Mouse (Mus musculus) forelimb bud, embryonic 11.5 days (tissue): ENCODE results near the gene Gm42715.
"Not testable (repeated sequence)": the region's sequence is repeated elsewhere in the genome, so short reads cannot be mapped to it uniquely, and the experiment has no call there.

ENCODE experiments used
- DNase-seq: peaks from one replicate; pipeline ENCODE4 v3.0.0-alpha.2; 2012; ENCODE audit warnings: low read depth, low spot score

Gene Gm42715

GRCm38 (mm10) chr7:127497382-127497781 lies 22.0 kb upstream of the Gm42715 start:
- no peak for DNase-seq

GRCm38 (mm10) chr7:127498407-127498806 lies 21.0 kb upstream of the Gm42715 start:
- peak; percentile 27 for DNase-seq

DNA sequence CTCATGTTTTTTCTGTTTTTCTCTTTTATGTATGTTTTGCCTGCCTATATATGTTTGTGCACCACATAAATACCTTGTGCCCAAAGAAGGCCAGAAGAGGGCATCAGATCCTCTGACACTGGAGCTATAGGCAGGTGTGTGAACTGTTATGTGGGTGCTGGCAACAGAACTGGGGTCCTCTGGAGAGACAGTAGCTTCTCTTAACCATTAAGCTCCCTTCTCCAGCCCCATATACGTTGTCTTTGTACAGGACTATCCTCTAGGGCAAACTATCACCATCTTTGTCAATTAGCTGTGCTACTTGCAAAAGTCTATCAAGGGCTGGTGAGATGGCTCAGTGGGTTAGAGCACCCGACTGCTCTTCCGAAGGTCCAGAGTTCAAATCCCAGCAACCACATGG lies 11.1 kb upstream of the Gm42715 start:
- no peak for DNase-seq

- not testable (repeated sequence) for DNase-seq
These were observed 9.6 kb upstream of the Gm42715 start for GRCm38 (mm10) chr7:127509830-127510229.

DNA sequence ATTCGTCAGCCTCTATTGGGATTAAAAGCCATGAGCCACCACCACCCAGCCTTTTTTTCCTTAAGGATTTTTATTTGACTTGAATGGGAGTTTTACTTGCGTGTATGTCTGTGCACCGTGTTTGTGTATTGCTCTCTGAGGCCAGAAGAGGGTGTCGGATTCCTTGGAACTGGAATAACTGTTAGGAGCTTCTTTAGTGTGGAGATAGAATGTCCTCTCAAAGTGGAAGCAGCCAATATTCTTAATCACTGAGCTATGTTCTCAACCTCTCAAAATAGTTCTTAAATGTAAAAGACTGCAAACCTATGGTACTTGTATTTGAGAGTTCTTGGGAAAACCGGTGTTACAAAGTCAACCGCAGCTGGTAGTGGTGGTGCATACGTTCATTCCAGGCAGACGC lies 8.1 kb upstream of the Gm42715 start:
- DNase-seq = peak; percentile 6

GRCm38 (mm10) chr7:127511808-127512230 lies 7.6 kb upstream of the Gm42715 start, which contains the start of gene Srcap:
Gene Srcap, plus strand, starts transcription at chr7:127511983.
- peak; percentile 97 for DNase-seq

DNA sequence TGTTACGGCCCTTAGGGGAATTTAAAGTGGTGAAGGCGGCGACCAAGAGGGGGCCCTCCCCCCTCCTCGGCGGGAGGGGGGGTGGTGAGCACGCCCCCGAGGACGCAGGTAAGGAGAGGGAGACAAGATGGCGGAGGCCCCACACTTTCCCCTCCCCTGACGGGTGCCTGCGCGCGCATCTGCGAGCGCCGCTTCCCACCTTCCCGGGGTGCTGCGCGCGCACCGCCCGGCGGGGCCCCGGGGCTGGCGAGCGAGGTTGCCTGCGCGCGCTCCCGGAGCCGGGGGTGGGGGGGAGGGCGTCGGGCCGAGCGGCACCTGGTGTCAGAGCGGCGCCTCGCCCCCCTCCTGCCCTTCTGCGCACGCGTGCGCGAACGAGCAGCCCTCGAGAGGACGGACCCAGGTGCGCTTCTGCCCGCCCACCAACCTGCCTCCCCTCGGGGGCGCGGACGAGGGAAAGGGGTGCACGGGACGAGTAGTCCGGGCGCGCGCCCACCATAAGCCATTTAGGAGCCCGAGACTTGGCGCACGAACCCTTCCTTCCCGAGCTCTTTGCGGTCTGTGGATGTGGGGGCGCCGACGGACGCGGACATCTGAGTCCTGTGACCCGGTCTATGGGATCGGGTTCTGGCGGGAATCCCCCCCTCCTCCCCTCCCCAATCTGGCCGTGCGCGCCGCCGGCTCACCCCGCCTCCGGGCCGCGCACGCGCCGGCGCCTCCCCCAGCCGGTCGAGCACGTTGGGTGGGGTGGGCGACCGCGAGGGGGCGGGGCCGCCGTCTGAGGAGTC lies 7.0 kb upstream of the Gm42715 start:
- DNase-seq = peak; percentile 94

GRCm38 (mm10) chr7:127513016-127513390 lies 6.4 kb upstream of the Gm42715 start:
- DNase-seq = no peak

DNA sequence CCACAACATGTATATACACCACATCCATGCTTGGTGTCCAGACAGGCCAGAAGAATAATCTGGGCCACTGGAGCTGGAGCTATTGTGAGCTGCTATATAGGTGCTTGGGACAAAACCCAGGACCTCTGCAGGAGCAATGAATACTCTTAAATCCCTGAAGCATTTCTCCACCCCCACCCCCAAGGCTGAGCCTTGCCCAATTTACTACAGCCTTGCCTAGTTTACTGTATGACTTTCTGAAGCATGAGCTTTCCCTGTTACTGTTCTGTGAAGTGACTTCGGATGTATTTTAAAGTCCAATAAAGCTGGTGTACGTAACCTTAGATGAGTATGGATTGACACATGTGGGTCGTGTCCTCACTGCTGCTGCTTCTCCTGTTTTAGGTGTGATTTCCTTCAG lies 5.6 kb upstream of the Gm42715 start:
- no peak for DNase-seq

DNA sequence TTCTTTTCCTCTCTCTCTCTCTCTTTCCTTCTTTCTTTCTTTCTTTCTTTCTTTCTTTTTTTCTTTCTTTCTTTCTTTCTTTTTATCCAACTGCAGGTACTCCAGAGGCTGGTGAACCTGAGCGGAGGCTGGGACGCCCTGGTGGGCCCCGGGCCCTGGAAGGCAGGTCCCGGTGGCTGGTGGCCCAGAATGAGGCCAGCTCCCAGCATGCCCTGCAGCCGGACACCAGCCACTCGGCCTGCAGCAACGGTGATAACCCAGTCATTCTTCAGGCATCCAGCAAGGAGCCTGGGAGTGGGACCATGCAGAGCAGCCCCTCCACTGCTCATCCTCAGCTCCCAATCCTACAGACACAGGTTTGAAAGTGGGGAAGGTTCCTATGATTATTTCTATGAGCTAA lies 3.5 kb upstream of the Gm42715 start:
- no peak for DNase-seq

- no peak for DNase-seq
These were observed 3.0 kb upstream of the Gm42715 start for GRCm38 (mm10) chr7:127516344-127516743.

- DNase-seq = no peak
These were observed 22.3 kb downstream of the Gm42715 start for GRCm38 (mm10) chr7:127541671-127542070.

GRCm38 (mm10) chr7:127549116-127549835 lies 29.9 kb downstream of the Gm42715 start:
- no peak for DNase-seq

DNA sequence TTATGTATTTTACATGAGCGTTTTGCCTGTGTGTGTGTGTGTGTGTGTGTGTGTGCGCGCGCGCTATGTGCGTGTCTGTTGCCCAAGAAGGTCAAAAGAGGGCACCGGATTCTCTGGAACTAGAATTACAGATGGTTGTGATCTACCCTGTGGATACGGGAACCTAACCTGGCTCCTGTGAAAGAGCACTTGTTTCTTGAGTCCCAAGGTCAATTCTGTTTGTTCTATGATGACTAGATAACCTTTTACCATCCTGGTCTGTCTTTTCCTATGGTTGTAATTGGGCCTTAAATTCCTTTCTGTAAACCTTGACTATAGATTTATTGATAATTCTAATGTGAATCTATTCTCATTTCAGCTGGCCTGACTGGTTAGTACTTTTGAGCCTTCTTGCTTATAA lies 32.2 kb downstream of the Gm42715 start:
- no peak for DNase-seq

DNA sequence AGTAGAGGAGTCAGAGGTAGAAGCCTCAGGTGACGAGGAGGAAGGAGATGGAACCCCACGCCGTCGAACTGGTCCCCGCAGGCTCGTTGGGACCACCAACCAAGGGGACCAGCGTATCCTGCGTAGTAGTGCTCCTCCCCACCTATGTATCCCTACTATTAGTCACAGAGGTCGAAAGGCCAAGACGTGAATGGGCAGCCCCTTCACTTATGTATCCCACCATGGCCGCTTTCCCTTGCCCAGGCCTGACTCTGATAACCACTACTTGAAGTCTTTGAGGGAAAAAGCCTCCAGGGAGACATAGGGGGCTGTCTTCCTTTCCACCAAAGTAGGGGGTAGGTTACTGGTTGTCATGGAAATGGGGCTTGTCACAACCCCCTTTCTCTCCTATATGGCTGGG lies 41.2 kb downstream of the Gm42715 start:
- DNase-seq = no peak

GRCm38 (mm10) chr7:127561340-127561858 lies 42.0 kb downstream of the Gm42715 start, which contains the start of gene Tmem265:
Gene Tmem265, plus strand, starts transcription at chr7:127561390.
- DNase-seq = no peak

GRCm38 (mm10) chr7:127564381-127565150 lies 45.2 kb downstream of the Gm42715 start:
- DNase-seq = no peak

DNA sequence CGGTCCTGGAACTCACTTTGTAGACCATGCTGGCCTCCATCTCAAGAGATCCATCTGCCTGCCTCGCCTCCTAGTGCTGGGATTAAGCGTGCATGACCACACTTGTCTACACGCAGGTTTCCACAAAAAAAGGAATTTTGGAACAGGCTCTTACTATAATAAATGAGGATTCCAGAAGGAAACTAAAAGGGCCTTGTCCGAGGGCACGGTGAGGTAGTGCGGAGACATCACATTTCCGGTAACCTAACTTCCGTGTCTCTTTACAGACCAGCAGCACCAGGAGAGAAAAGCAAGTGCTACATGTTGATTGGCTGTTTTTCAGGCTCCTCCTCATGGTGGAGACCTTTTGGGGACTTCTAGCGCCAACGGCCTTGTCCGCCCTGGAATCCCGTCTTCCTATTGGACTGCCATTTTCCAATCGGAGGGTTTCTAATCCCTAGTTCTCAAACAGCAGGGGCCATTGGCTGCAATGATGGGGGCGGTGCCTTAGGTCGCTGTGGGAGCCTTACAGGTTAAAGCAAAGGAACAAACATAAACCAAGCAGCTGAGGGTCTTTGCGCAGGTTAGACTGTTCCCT lies 53.6 kb downstream of the Gm42715 start, which contains the start of gene Phkg2:
Gene Phkg2, plus strand, starts transcription at position 446 of the 577 bp plus-strand sequence.
- DNase-seq = peak; percentile 98

DNA sequence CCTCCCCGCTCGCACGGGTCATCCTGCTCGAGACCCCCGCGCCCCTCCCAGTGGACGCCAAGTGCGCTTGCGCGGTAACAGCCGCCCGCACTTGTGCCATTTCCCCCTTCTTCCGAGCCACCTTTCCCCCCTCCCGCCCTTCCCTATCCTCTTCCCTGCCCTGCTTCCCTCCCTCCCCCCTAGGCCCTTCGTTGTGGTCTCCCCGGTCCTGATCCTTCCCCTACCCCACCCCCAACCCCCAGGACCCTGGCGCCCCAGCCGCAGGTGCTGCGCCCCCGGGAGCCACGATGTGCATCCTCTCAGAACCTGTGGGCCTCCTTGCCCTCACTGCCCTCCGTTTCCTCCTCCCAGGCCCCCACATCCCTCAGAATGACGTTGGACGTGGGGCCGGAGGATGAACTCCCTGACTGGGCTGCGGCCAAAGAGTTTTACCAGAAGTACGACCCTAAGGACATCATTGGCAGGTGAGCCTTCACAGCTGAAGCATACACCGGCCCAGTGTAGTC lies 54.2 kb downstream of the Gm42715 start:
- DNase-seq = no peak

DNA sequence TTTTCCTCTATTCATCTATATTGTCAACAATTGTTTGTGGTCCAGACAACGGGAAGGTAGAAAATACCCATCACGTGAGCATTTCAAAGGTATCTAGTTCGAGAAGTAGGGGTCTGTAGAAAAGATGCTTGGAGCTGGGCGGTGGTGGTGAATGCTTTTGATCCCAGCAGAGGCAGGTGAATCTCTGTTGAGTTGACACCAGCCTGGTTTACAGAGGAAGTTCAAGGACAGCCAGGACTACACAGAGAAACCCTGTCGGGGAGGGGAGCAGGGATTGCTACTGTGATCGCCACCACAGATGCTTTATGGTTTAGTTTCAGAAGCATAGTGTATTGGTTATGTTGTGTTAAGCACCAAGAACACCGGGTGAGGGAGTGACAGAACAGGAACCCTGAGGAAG lies 54.7 kb downstream of the Gm42715 start:
- DNase-seq = no peak

DNA sequence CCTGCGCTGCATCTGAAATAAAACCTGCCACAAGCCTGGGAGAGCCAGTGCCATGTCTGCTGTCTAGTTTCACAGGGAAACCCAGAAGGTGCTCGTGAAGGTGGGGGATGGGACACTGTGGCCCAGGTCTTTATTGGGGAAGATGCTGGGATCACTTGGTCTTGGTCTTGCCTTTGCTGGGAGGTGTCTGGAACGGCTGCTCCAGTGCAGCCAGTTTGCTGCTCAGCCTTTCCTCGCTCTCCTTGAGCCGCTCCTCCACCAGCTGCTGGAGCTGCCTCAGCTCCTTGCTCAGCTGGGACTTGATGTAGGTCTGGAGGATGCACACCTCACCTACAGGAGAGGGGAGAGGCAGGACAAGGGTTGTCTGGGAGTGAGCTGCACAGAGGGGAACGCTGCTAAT lies 63.9 kb downstream of the Gm42715 start:
- no peak for DNase-seq
